Mouse (Mus musculus): ENCODE data around the gene 3110040M04Rik.
"Not testable (repeated sequence)": the region's sequence is repeated elsewhere in the genome, so short reads cannot be mapped to it uniquely, and the experiment has no call there.

Gene 3110040M04Rik

GRCm38 (mm10) chr1:151192075-151192474 is 11.8 kb upstream of the 3110040M04Rik start, which contains the start of gene Gm8947:
TSS of gene Gm8947 (plus strand) at chr1:151192376.
- not testable (repeated sequence) for DNase-seq (ENCODE audit: low spot score in 2 of 2)

- DNase-seq (ENCODE audit: low spot score in 2 of 2): not testable (repeated sequence)
Observed at GRCm38 (mm10) chr1:151192739-151193138, 11.2 kb upstream of the 3110040M04Rik start.

- not testable (repeated sequence) for DNase-seq (ENCODE audit: low spot score in 2 of 2)
Observed at GRCm38 (mm10) chr1:151195986-151196385, 7.9 kb upstream of the 3110040M04Rik start.

- not testable (repeated sequence) for DNase-seq (ENCODE audit: low spot score in 2 of 2)
Observed at GRCm38 (mm10) chr1:151196690-151197089, 7.2 kb upstream of the 3110040M04Rik start.

- not testable (repeated sequence) for DNase-seq (ENCODE audit: low spot score in 2 of 2)
Observed at GRCm38 (mm10) chr1:151198120-151198519, 5.8 kb upstream of the 3110040M04Rik start, which contains the start of gene Gm47995. TSS of gene Gm47995 (plus strand) at chr1:151198448.

- not testable (repeated sequence) for DNase-seq (ENCODE audit: low spot score in 2 of 2)
Observed at GRCm38 (mm10) chr1:151200620-151201019, 3.3 kb upstream of the 3110040M04Rik start.

GRCm38 (mm10) chr1:151202771-151203170 is 1.1 kb upstream of the 3110040M04Rik start:
- not testable (repeated sequence) for DNase-seq (ENCODE audit: low spot score in 2 of 2)

GRCm38 (mm10) chr1:151208493-151208892 is 4.6 kb downstream of the 3110040M04Rik start:
- not testable (repeated sequence) for DNase-seq (ENCODE audit: low spot score in 2 of 2)

GRCm38 (mm10) chr1:151208944-151209343 is 5.0 kb downstream of the 3110040M04Rik start:
- not testable (repeated sequence) for DNase-seq (ENCODE audit: low spot score in 2 of 2)

- DNase-seq (ENCODE audit: low spot score in 2 of 2): not testable (repeated sequence)
Observed at GRCm38 (mm10) chr1:151209824-151210355, 6.0 kb downstream of the 3110040M04Rik start, which contains the start of gene Gm47996. TSS of gene Gm47996 (plus strand) at chr1:151210131.

GRCm38 (mm10) chr1:151211666-151212065 is 7.7 kb downstream of the 3110040M04Rik start:
- not testable (repeated sequence) for DNase-seq (ENCODE audit: low spot score in 2 of 2)

- DNase-seq (ENCODE audit: low spot score in 2 of 2): no peak
Observed at GRCm38 (mm10) chr1:151214862-151215261, 10.9 kb downstream of the 3110040M04Rik start.

GRCm38 (mm10) chr1:151215985-151216384 is 12.1 kb downstream of the 3110040M04Rik start:
- DNase-seq (ENCODE audit: low spot score in 2 of 2): no peak

GRCm38 (mm10) chr1:151216417-151216816 is 12.5 kb downstream of the 3110040M04Rik start:
- DNase-seq (ENCODE audit: low spot score in 2 of 2): no peak

- DNase-seq (ENCODE audit: low spot score in 2 of 2): no peak
Observed at GRCm38 (mm10) chr1:151219045-151219444, 15.1 kb downstream of the 3110040M04Rik start.

- DNase-seq (ENCODE audit: low spot score in 2 of 2): no peak
Observed at GRCm38 (mm10) chr1:151220098-151220497, 16.2 kb downstream of the 3110040M04Rik start.

- no peak for DNase-seq (ENCODE audit: low spot score in 2 of 2)
Observed at GRCm38 (mm10) chr1:151222561-151223267, 18.8 kb downstream of the 3110040M04Rik start.

GRCm38 (mm10) chr1:151223377-151223776 is 19.5 kb downstream of the 3110040M04Rik start:
- DNase-seq (ENCODE audit: low spot score in 2 of 2): no peak

GRCm38 (mm10) chr1:151224536-151224935 is 20.6 kb downstream of the 3110040M04Rik start:
- DNase-seq (ENCODE audit: low spot score in 2 of 2): no peak

- no peak for DNase-seq (ENCODE audit: low spot score in 2 of 2)
Observed at GRCm38 (mm10) chr1:151227506-151227905, 23.6 kb downstream of the 3110040M04Rik start.

- no peak for DNase-seq (ENCODE audit: low spot score in 2 of 2)
Observed at GRCm38 (mm10) chr1:151228320-151228989, 24.5 kb downstream of the 3110040M04Rik start.

GRCm38 (mm10) chr1:151232346-151232745 is 28.4 kb downstream of the 3110040M04Rik start:
- DNase-seq (ENCODE audit: low spot score in 2 of 2): no peak
